Mouse (Mus musculus) kidney, adult 18-20 months (tissue): ENCODE results near the gene St6galnac3.

Experiments used
- DNase-seq: peaks from one replicate; pipeline ENCODE4 v3.0.0; 2021

St6galnac3 gene

GRCm38 (mm10) chr3:153272241-153272640 is 452.7 kb downstream of the St6galnac3 start:
- DNase-seq: no peak

GRCm38 (mm10) chr3:153267397-153267796 is 457.6 kb downstream of the St6galnac3 start:
- DNase-seq: no peak

DNA sequence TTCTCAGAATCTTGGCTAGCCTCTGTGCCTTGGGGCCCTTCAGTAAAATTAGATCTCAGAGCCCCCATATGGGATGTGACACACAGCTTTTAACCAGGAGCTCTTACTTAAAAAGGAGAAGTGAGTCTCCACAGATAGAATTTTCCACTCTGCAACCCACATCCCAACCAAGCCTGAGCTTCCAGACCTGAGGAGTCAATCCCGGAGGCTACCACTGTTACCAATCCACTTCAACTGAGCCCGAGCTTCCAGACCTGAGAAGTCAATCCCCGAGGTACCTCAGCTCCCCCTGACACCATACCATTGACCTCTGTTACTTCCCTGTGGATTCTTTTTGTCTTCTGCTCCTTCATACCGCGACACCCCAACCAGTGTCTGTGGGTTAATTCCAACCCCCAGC is 463.0 kb downstream of the St6galnac3 start:
- no peak for DNase-seq

GRCm38 (mm10) chr3:153260225-153260933 is 464.6 kb downstream of the St6galnac3 start:
- no peak for DNase-seq

DNA sequence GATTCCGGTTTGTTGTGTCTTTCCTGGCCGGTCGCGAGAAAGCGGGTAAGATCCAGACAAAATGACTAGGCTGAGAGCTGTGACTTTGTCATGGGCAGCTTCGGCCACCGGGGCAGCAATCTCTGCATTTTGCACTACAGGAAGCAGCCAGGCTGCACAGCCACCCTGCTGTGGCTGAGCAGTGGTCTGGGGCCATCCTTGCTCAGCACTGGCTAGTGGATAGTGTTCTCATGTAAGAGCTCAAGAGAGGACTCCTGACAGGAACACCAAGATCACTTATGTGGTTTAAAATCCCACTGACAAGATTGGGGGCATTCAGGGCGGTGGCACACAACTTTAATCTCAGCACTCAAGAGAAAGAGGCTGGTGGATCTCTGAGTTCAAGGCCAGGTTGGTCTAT is 469.1 kb downstream of the St6galnac3 start:
- no peak for DNase-seq

DNA sequence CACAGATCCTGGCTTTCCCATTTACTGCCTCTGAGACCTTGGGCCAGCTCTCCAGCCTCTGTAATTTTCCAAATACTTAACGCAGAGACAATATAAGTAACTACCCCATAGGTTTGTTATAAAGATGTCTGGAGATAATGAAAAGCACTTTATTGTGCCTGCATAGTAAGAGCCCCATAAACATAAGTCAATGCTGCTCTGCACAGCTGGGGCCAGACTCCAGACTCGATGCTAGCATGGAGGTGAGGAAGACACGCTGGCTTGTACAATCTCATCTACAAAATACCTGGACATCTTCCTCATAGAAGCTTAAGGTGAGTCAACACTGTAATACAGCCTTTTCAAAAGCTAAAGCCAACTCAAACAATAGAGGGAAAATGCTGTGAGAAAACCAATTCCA is 473.3 kb downstream of the St6galnac3 start:
- no peak for DNase-seq

GRCm38 (mm10) chr3:153250598-153251257 is 474.2 kb downstream of the St6galnac3 start:
- peak; percentile 69 for DNase-seq

GRCm38 (mm10) chr3:153248866-153249265 is 476.1 kb downstream of the St6galnac3 start:
- DNase-seq: no peak

DNA sequence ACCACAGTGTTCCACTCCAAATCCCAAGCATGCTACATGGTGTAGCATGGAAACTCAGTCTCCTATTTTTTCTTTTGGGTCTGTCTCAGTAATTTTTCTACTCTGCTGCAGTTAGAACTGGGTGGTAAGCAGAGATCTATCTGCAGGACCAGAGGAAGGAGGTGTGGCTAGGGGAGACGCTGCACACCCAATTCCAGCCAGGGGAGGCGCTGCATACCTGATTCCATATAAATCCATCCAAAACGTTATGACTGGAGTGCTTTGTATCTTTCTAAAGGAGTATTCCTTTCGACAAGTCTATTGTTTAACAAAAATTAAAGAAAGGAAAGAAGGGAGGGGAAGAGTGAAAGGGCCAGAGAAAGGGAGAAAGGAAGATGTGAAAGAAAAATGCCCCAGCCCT is 476.9 kb downstream of the St6galnac3 start:
- DNase-seq: no peak

DNA sequence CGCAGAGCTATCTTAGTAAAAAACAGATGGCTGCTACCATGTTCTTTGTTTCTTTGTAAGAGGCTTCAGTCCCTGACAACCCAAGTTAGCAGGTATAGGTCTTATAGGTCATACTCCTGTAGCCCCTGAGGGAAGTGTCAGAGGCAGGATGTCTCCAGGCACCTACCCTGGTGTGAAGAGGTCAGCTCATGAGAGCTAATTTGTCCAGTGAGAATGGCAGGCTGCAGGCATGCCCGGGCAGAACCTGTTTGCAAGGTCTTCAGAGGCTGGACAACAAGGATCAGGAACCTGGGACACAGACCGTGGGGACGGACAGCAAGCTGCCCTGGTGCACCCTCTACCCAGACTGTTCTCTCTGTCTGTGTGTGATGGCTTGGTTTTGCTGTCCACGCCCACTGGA is 482.4 kb downstream of the St6galnac3 start:
- no peak for DNase-seq

- DNase-seq: no peak
Observed at GRCm38 (mm10) chr3:153241134-153241533, 483.8 kb downstream of the St6galnac3 start.

DNA sequence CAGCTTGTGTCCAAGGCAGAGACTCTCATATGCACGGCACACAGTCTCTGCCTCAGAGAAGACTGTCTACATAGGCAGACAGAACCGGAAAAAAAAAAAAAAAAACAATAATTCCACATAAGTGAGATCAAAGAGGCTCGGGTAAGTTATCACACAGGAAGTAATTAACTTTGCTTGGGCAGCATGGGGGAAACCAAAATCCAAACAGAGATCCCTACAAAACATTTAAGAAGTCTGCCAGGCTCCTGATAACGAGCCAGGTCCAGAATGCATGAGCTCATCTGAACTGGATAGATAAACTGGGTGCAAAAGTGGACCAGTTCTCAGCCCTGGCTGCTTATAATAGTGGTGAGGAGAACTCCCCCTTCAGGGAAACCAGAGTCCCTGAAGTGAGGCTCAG is 484.6 kb downstream of the St6galnac3 start:
- DNase-seq: no peak

GRCm38 (mm10) chr3:153238381-153238780 is 486.6 kb downstream of the St6galnac3 start:
- no peak for DNase-seq

- DNase-seq: no peak
Observed at GRCm38 (mm10) chr3:153236262-153236661, 488.7 kb downstream of the St6galnac3 start.

DNA sequence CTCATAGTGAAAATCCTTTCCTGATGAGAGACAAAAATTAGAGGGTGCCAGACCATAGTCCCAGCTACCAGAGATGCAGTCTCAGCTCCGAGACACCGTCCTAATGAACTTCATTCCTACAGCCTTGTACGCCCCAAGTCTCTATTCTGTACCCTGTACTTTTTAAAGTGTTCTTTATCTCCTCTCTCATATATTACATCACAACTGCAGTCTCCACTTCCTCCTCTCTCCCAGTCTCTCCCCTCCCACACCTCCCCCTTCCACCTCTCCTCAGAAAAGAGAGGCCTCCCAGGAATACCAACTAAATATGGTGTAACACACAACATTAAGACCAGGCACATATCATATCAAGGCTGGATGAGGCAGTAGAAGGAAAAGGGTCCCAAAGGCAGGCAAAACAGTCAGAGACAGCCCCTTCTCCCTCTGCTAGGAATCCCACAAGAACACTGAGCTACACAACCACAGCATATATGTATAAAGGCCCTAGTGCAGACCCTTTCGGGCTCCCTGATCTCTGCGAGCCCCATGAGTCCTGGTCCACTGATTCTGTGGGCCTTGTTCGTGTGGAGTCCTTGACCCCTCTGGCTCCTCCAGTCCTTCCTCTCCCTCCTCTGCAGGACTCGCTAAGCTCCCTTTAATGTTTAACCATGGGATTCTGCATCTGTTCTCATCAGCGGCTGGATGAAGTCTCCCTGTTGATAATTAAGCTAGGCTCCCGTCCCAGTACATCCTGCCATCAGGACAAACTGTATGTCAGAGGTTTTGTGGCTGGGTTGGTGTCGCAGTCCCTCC is 502.2 kb downstream of the St6galnac3 start:
- DNase-seq: peak; percentile 28

DNA sequence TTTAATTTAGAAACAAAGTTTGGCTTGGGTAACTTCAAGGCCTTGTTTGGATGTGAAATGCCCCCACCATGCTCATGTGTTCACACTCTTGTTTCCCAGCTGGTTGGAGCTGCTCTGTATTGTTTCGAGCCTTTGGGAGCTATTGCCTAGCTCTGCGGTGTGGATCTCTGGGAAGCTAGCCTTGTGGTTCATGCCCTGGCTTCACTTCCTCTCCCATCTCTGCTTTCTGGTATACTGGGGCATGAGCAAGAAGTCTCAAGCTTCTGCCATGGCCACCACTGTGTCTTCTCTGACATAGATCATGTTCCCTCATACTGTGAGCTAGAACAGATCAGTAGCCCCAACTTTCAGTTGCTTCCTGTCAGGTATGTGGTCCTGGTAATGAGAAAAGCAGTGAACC is 505.6 kb downstream of the St6galnac3 start:
- no peak for DNase-seq

DNA sequence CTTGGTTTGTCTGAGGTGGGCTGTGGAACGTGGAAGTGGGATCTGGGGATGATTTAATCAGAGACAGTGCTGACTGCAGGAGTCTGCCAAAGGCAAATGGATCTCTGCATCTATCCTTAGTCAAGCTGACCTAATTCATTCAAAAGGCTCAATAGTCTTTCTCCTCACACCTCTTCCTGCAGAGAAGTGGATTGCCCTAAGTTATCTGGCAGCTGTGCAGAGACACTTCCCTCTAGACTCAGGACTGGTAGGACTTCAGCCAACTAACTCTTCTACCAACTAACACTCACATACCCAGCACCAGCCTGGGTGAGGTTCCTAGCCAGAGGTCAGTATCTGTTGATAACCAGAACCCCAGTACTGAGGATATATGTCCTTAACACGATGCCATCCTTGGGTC is 516.8 kb downstream of the St6galnac3 start:
- no peak for DNase-seq

DNA sequence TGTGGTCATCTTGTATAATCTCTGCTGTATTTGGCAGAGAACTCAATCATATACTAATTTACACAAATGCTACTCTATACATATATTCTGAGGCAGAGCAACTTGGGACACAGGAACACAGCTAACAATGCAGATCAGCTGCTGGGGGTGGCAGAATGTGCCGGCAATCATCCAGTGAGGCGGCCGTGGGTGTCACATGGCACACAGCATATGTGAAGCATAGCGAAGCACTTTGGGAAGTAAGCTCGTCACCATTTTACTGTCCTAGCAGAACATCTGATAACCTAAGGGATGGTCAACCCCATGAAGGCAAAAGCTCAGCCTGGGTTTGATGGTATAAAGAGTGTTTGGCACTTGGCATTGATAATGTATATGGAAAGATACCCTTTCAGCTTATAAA is 520.9 kb downstream of the St6galnac3 start:
- DNase-seq: no peak

GRCm38 (mm10) chr3:153201835-153202234 is 523.1 kb downstream of the St6galnac3 start:
- DNase-seq: no peak

DNA sequence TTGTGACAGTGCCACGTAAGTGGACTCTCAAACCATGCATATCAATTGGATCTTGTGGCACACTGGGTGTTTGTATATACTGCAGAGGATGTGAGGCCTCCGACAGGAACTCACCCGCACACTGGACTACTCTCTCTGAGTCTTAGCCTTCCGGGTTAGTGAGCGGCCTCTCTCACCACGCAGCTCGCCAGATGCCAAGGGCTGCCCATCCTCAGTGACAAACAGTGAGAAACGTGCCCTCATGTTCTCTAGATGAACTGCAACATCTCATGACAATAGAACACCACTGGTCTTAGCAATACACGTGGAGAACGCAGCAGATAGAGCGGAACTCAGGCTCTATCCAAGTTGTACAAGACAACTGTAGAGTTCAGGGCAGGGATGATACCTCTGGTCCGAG is 524.2 kb downstream of the St6galnac3 start:
- DNase-seq: no peak

DNA sequence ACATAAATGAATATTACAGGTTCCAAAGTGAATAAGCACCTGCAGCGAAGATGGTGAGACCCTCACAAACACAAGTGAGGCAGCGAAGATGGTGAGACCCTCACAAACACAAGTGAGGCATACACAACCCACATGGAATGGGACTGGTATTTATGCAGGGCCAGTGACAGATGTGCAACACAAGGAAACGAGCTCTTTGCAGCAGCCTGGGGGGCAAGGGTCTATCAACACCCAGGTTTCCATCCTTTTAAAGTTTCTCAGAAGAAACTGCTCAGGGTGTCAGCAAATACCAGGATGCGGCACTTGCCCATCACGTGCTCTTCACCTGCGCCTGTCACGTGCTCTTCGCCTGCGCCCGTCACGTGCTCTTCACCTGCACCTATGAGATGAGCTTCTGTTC is 524.9 kb downstream of the St6galnac3 start:
- DNase-seq: no peak

DNA sequence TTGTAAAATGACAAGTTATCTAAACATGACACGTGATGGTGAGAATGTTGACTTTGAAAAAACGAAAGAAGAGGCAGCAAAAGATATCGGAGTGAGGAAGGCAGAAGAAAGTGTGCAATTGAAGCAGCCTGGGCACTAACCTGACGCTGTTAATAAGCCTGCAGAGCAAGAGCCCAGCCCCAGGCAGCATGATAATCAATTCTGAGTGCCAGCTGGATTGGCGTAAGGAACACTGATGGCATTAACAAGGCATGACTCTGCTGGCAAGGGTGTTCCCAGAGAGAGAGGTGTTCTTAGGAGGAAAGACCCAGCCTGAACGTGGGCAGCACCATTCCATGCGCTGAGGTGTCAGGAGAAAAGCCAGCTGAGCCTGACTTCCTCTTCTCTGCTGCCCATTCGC is 525.7 kb downstream of the St6galnac3 start:
- no peak for DNase-seq

- peak; percentile 22 for DNase-seq
Observed at GRCm38 (mm10) chr3:153198514-153198913, 526.5 kb downstream of the St6galnac3 start.

DNA sequence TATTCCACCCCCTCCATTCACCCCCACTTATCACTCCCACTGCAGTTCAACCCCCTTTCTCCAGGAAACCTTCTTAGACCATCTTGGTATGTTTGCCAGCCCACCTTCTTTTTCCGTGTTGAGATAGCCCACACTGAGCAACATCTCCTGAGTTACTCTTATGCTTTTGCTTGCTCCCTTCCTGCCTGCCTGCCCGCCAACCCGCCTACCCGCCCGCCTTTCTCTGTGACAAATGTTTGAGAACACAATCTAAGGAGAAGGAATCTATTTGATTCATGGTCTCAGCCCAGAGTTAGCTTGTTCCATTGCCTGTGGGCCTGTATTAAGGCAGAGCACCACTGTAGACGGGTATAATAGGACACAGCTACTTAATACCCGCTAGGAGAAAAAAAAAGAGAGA is 531.9 kb downstream of the St6galnac3 start:
- DNase-seq: no peak
